9 mouse cellular contexts compared by ENCODE assay signal in genomic region chr5:143917418-143917817, GRCm38 (mm10). TPM values are rescaled to one million over a fixed set of nuclear protein-coding genes. Genes with fewer than 3 reads are reported as not detected.
DNase-seq lines count a peak whose midpoint lies in the region; ATAC-seq and TF ChIP-seq lines count a peak whose summit lies in the region.
"Had no signal": no experiment of that assay in that cellular context is flagged by ENCODE, and none has a peak within 500 bp of the region (broad histone marks: within the 10 kb centered on the region; RNA-seq: fewer than 3 reads in every experiment).

No protein-coding gene starts in this region.

- H3K27me3 ChIP-seq in heart, postnatal 0 days (ENCODE audit: control insufficient read depth, insufficient read depth, low read length), result no peaks in the 10 kb centered on the region
- H3K27me3 ChIP-seq in lung, embryonic 14.5 days (ENCODE audit: insufficient read depth, low read length), result no peaks in the 10 kb centered on the region

- H3K9me3 ChIP-seq in heart, postnatal 0 days (replicated peaks; ENCODE audit: control insufficient read depth, low read length), result no peaks in the 10 kb centered on the region
- H3K9me3 ChIP-seq in lung, embryonic 14.5 days (ENCODE audit: low read depth, low read length), result no peaks in the 10 kb centered on the region

- no peak overlapping the region for H3K4me3 ChIP-seq in heart, postnatal 0 days (ENCODE audit: low read depth, low read length)
- H3K4me3 ChIP-seq in lung, embryonic 14.5 days (ENCODE audit: low read depth, low read length), result no peak overlapping the region

- TF ChIP-seq CTCF in heart, postnatal 0 days (IDR thresholded peaks at IDR 0.05; ENCODE audit: low read depth), result peak; percentile 73
- TF ChIP-seq CTCF in lung, embryonic 14.5 days (IDR thresholded peaks at IDR 0.05; ENCODE audit: low read depth), result peak; percentile 61

- DNase-seq in layer of hippocampus, adult 11-12 months (ENCODE audit: low spot score), result peak; percentile 31
- no peak for DNase-seq in layer of hippocampus, adult 8-10 months (ENCODE audit: low spot score in 2 of 2)
- peak; percentile 72 for DNase-seq in ES-CJ7 (ENCODE audit: low read depth, low spot score)
- DNase-seq in brain, adult 2 months (ENCODE audit: low read depth, low spot score), result peak; percentile 54
- DNase-seq in heart, postnatal 0 days (ENCODE audit: low spot score), result peak; percentile 59
- peak; percentile 74 for DNase-seq in lung, embryonic 14.5 days
- DNase-seq in testis, postnatal 10 days (ENCODE audit: low spot score), result peak; percentile 71
- DNase-seq in layer of hippocampus, postnatal 14 days (ENCODE audit: low spot score in 2 of 2), result no peak

- 46% methylated on average over 5 of the region's 5 CpGs for WGBS in heart, postnatal 0 days
- 46% methylated on average over 5 of the region's 5 CpGs for WGBS in lung, embryonic 14.5 days

- H3K4me1 ChIP-seq in heart, postnatal 0 days (ENCODE audit: control insufficient read depth, insufficient read depth), result no peaks in the 10 kb centered on the region
- no peaks in the 10 kb centered on the region for H3K4me1 ChIP-seq in lung, embryonic 14.5 days (ENCODE audit: insufficient read depth)

- H3K4me2 ChIP-seq in heart, postnatal 0 days (ENCODE audit: low read depth, low read length), result no peak overlapping the region
- no peak overlapping the region for H3K4me2 ChIP-seq in lung, embryonic 14.5 days

- ATAC-seq in heart, postnatal 0 days (ENCODE audit: insufficient read depth, low read depth), result no peak
- ATAC-seq in lung, embryonic 14.5 days (ENCODE audit: insufficient read depth), result no peak

- no peak overlapping the region for H3K27ac ChIP-seq in heart, postnatal 0 days (ENCODE audit: low read depth)
- H3K27ac ChIP-seq in lung, embryonic 14.5 days (ENCODE audit: low read depth), result no peak overlapping the region

- no peak overlapping the region for H3K9ac ChIP-seq in heart, postnatal 0 days (replicated peaks; ENCODE audit: low read depth, low read length)
- no peak overlapping the region for H3K9ac ChIP-seq in lung, embryonic 14.5 days

- peaks cover 63% of the 10 kb centered on the region for H3K36me3 ChIP-seq in heart, postnatal 0 days (replicated peaks; ENCODE audit: control insufficient read depth, insufficient read depth, low read length)
- peaks cover 69% of the 10 kb centered on the region for H3K36me3 ChIP-seq in lung, embryonic 14.5 days (ENCODE audit: insufficient read depth)

- TF ChIP-seq EP300 in heart, postnatal 0 days (IDR thresholded peaks at IDR 0.05; ENCODE audit: low read depth), result no peak

RNA-seq across cellular contexts. Expression of gene Pms2, which starts 7.7 kb away (rescaled TPM):
- total RNA-seq in layer of hippocampus, adult 8-10 months (2022), result 10 to 100 TPM; 18.8 to 22.0 (median 20.8) TPM
- 6.8 and 10.5 TPM in 2 replicates for total RNA-seq in heart, postnatal 0 days (2014; rRNA removed; ENCODE audit: low replicate concordance)
- 7.5 and 8.0 TPM in 2 replicates for polyA plus RNA-seq in heart, postnatal 0 days (2015; fragmentation: Nextera tagmentation; extraction: Ambion mirVana)
- polyA plus RNA-seq in lung, embryonic 14.5 days (2014; fragmentation: Nextera tagmentation; extraction: Ambion mirVana), result 31.9 and 33.1 TPM in 2 replicates
- total RNA-seq in layer of hippocampus, postnatal 14 days (2021), result 10 to 100 TPM; 19.0 to 21.9 TPM

RNA-seq across cellular contexts. Expression of gene Aimp2, which starts 7.8 kb away (rescaled TPM):
- total RNA-seq in layer of hippocampus, adult 8-10 months (2022), result 10 to 100 TPM; 28.6 to 31.3 (median 29.1) TPM
- 55.8 and 99.0 TPM in 2 replicates for total RNA-seq in heart, postnatal 0 days (2014; rRNA removed; ENCODE audit: low replicate concordance)
- polyA plus RNA-seq in heart, postnatal 0 days (2015; fragmentation: Nextera tagmentation; extraction: Ambion mirVana), result 64.9 and 67.2 TPM in 2 replicates
- 101 and 107 TPM in 2 replicates for polyA plus RNA-seq in lung, embryonic 14.5 days (2014; fragmentation: Nextera tagmentation; extraction: Ambion mirVana)
- total RNA-seq in layer of hippocampus, postnatal 14 days (2021), result 10 to 100 TPM; 30.3 to 39.7 TPM

RNA-seq across cellular contexts. Expression of gene Gm42421, which starts 10.6 kb away (rescaled TPM):
- 1 to 10 TPM in 3 of 4 experiments, under 1 TPM in 1; 0.57 to 2.2 (median 1.9) TPM for total RNA-seq in layer of hippocampus, adult 8-10 months (2022)
- total RNA-seq in heart, postnatal 0 days (2014; rRNA removed; ENCODE audit: low replicate concordance), result 5.8 TPM in 1 of 2 replicates, not detected in the other
- polyA plus RNA-seq in heart, postnatal 0 days (2015; fragmentation: Nextera tagmentation; extraction: Ambion mirVana), result 0.29 and 0.54 TPM in 2 replicates
- 0.79 TPM in 1 of 2 replicates, not detected in the other for polyA plus RNA-seq in lung, embryonic 14.5 days (2014; fragmentation: Nextera tagmentation; extraction: Ambion mirVana)
- 1 to 10 TPM; 1.5 to 1.9 TPM for total RNA-seq in layer of hippocampus, postnatal 14 days (2021)
- total RNA-seq: gastrocnemius, postnatal 4 days had no signal

RNA-seq across cellular contexts. Expression of gene Rsph10b, which starts 15.4 kb away (rescaled TPM):
- 1 to 10 TPM; 4.1 to 4.3 (median 4.2) TPM for total RNA-seq in layer of hippocampus, adult 8-10 months (2022)
- total RNA-seq in heart, postnatal 0 days (2014; rRNA removed; ENCODE audit: low replicate concordance), result 0.35 and 1.2 TPM in 2 replicates
- polyA plus RNA-seq in heart, postnatal 0 days (2015; fragmentation: Nextera tagmentation; extraction: Ambion mirVana), result 0.72 and 1.6 TPM in 2 replicates
- polyA plus RNA-seq in lung, embryonic 14.5 days (2014; fragmentation: Nextera tagmentation; extraction: Ambion mirVana), result 0.22 and 0.33 TPM in 2 replicates
- 1 to 10 TPM; 3.0 to 5.4 TPM for total RNA-seq in layer of hippocampus, postnatal 14 days (2021)

RNA-seq across cellular contexts. Expression of gene Ankrd61, which starts 19.9 kb away (rescaled TPM):
- total RNA-seq in layer of hippocampus, adult 8-10 months (2022), result not detected
- not detected in 2 replicates for total RNA-seq in heart, postnatal 0 days (2014; rRNA removed; ENCODE audit: low replicate concordance)
- 0.07 TPM in 1 of 2 replicates, not detected in the other for polyA plus RNA-seq in heart, postnatal 0 days (2015; fragmentation: Nextera tagmentation; extraction: Ambion mirVana)
- 0.18 and 0.39 TPM in 2 replicates for polyA plus RNA-seq in lung, embryonic 14.5 days (2014; fragmentation: Nextera tagmentation; extraction: Ambion mirVana)
- under 1 TPM; 0.18 to 0.43 TPM for total RNA-seq in layer of hippocampus, postnatal 14 days (2021)

Comparison
In these comparisons a context has a peak if more than half of its experiments do, and no peak if none do; other contexts are left out.
1. DNase-seq: peak in layer of hippocampus, adult 11-12 months (single experiment), ES-CJ7 (single experiment), brain, adult 2 months (single experiment), heart, postnatal 0 days (single experiment), lung, embryonic 14.5 days (single experiment) and testis, postnatal 10 days (single experiment); none in layer of hippocampus, adult 8-10 months (0 of 2) and layer of hippocampus, postnatal 14 days (0 of 2).